Mouse (Mus musculus) adrenal gland, postnatal 14 days (tissue): ENCODE data around the gene Cemip2. TPM values are rescaled to one million over a fixed set of nuclear protein-coding genes. Genes with fewer than 3 reads are reported as not detected.

ENCODE experiments used
- DNase-seq: peaks from one replicate; pipeline ENCODE4 v3.0.0; 2021; ENCODE audit warnings: mixed read lengths
- total RNA-seq: library from RNA; stranded (reverse); gene quantifications from 2 replicates; pipeline ENCODE4 v1.2.3, GENCODE M21; 2021

Cemip2 gene
- total RNA-seq, 1 experiment from 2014 or later, result 25.3 TPM

- DNase-seq, result no peak
These were observed 964 bp downstream of the Cemip2 start for GRCm38 (mm10) chr19:21779106-21779505.

DNA sequence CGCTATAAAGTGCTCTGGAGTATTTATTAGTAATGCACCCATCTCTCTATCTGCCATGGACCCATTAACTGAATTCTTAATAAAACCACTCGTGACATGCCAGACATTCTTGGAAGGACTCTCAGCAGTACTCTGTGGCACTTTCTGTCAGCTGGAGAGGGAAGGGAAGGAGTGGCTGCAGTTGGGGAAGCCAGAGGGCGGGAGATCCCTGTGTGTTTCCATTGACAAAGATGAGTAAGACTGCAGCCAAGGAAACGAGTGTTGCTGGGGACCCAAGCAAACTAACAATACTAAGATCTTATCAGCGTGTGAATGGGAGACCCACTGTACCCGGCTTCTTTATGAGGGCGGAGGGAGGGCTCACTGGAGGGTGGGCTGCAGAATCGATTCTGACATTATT, 2.5 kb downstream of the Cemip2 start:
- peak; percentile 23 for DNase-seq

DNA sequence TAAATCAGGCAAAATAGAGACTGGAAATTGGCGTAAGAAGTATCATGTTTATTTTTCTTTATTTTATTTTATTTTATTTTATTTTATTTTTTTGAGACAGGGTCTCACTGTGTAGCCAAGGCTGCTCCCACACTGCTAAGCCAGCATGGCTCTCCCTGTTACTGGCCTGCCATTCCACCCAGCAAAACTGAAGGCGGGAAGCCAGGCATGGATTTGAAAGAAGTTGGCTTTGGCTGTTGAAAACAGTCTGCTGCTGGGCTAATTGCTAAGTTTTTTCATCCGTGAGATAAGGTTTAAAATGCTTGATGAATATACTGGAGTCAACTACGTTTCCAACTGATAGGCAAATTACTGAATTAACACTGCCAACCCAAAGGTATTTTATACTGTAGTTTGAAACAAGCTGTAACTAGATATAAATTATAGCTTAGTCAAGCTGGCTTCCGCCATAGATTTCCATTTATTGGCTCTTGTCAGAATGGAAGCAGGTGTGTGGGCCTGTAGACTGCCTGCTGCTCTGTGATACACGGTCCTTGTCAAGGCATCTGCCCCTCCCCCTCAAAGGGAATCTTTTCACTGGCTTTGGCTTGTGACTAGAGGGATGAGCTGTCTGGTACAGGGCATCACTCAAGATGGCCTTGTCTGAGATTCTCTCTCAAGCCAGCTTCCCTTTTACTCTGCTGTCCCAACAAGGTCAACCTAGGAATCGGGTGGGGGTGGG, 3.1 kb downstream of the Cemip2 start:
- peak; percentile 83 for DNase-seq

- DNase-seq, result no peak
These were observed 3.8 kb downstream of the Cemip2 start for GRCm38 (mm10) chr19:21781787-21782432.

GRCm38 (mm10) chr19:21783717-21784116, 5.6 kb downstream of the Cemip2 start:
- no peak for DNase-seq

- DNase-seq, result peak; percentile 35
These were observed 6.4 kb downstream of the Cemip2 start for GRCm38 (mm10) chr19:21784331-21785131.

DNA sequence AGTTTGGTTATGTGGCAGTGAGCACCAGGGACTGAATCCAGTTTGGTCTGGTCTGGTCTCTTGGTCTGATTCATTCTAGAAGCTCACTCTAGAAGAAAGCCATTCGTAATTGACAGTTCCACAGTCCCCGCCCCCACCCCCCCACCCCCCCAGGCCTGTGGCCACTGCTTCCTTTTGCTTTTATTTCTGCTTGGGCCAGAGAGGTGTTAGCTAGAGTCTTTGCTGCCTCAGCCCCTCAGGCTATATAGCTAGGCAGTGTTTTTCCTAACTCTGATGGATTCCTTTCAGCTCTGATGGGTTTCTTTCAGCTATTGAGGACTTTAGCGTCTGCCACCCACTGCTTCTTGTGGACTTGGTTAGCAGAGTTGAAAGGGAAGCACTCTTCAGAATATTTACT, 7.0 kb downstream of the Cemip2 start:
- no peak for DNase-seq

DNA sequence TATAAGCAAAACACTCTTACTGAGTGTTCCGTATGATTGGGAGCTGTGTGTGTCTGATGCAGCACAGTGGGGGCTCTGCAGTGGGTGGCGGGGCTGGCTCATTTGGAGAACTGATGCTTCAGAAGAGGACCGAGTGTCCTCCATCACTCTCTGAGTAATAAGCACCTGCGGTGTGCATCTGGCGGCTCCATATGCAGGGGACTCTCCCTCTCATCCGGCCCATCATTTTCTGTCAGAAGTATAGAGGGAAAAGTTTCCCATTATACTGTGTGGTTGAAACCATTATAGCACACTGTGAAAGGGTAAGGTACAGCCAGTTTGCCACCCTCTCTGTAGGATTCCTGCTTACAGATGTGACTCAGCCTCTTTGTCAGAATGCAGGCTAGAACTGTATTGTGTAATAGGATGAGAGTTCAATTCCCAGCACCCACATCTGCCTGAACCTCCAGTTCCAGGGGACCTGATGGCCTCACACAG, 8.9 kb downstream of the Cemip2 start:
- no peak for DNase-seq

- DNase-seq, result no peak
These were observed 10.9 kb downstream of the Cemip2 start for GRCm38 (mm10) chr19:21788999-21789398.

DNA sequence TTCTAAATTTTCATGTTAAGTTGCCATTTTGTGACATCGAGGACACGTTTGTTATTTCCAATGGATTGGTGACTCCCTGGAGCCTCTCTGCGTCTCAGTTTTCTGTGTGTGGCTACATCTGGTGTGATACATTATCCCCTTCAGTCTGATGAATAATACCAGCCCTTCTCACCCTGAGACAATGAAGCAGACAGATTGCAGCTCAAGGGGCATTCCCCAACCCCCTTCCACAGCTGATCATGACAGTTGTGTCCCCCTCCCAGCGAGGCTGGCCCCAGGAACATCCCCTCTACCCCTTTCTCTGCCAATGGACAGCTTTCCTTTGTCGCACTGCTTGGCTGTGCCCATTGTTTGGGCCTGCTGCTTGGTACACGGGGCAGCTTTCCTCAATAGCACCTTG, 11.5 kb downstream of the Cemip2 start:
- no peak for DNase-seq

- no peak for DNase-seq
These were observed 13.2 kb downstream of the Cemip2 start for GRCm38 (mm10) chr19:21791386-21791785.

GRCm38 (mm10) chr19:21791826-21792225, 13.7 kb downstream of the Cemip2 start:
- DNase-seq, result no peak

DNA sequence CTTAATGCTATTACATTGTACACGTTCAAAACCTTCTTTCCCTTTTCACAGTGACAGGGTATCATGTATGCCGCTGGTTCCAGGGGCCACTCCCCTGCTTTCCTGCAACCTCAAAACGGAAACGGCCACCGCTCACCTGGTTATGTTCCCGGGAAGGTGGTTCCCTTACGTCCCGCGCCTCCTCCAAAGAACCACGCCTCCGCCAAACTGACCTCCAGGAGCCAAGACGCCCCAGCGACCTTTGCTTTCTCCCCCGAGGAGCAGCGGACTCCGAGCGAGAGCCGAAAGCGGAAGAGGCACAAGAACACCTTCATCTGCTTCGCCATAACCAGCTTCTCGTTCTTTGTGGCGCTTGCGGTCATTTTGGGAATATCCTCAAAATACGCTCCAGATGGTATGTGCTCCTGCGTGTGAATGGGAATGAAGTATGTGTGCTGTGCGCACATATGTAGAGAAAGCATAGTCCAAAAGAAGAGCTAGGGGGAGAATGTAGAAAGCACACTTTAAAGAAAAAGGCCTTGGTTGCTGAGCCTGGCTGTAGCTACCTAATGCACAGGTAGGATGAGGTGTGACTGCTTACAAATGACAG, 14.5 kb downstream of the Cemip2 start:
- no peak for DNase-seq

DNA sequence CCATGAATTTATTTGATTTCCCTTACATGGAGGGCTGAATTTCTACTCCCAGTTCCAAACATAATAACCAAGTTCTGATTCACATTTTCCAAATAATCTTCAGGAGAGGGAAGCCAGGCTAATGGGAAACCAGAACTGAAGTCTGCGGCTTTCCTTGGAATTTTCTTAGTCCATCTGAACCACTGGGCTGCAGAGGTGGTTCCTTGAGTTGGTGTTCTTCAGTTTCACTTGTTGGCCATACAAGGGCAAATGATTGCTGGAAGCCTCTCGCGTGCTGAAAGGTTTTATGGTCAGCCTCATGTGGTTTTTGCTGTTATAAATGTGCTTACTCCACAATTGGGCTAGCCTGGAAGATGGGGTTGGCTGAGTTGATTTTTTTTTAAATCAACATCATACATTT, 16.4 kb downstream of the Cemip2 start:
- DNase-seq, result no peak

GRCm38 (mm10) chr19:21796333-21796732, 18.2 kb downstream of the Cemip2 start:
- no peak for DNase-seq

GRCm38 (mm10) chr19:21798700-21799099, 20.6 kb downstream of the Cemip2 start:
- DNase-seq, result no peak

- no peak for DNase-seq
These were observed 21.6 kb downstream of the Cemip2 start for GRCm38 (mm10) chr19:21799410-21800373.

DNA sequence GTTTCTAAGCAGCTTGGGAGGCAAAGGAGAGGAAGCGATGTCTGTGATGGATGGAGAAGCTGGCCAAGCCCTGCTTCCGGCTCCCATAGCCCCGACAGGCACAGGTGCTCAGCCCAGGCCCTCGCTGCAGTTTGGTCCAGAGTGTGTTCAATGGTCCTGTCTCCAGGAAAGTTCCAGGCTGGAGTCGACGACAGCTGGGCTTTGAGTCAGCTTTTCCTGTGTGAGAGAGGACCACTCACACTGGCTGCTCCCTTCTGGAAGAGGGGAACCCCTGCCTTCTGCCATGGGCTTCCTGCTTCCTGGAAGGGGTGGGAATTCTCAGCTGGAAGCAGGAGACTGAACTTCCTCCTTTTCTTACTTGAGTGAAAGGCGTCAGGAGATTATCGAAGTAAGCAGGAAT, 26.3 kb downstream of the Cemip2 start:
- DNase-seq, result no peak

GRCm38 (mm10) chr19:21805305-21805704, 27.2 kb downstream of the Cemip2 start:
- DNase-seq, result no peak

- no peak for DNase-seq
These were observed 32.0 kb downstream of the Cemip2 start for GRCm38 (mm10) chr19:21810135-21810534.

DNA sequence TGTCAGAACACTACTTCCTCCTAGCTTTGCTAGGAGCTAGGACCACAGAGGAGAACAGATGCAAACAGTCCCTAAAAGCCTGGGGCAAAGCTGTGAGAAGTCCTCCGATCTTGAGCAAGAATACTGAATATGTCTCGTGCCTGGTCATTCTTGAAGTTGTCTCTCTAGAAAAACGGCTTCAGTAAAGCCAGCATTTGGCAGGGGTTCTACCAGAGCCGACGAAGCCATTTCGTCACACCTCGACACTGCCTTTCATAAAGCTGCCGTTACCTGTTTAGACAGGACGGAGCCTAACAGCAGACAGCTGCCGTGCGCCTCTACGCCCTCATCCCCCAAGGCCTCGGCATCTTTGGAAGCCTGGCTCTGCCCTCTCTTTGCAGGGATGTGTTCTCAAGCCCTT, 35.4 kb downstream of the Cemip2 start:
- DNase-seq, result no peak
